Mouse (Mus musculus): ENCODE measurements at regions not wholly inside any gene's neighbourhood (a gene's known extent, or its start where the extent isn't known, plus 50 kb on each side); places are given as distances from the start of the nearest gene placed in this dataset.

- no peak for TF ChIP-seq GATA1 (IDR thresholded peaks at IDR 0.05; ENCODE audit: borderline replicate concordance, low read length)
- TF ChIP-seq FLI1 (IDR thresholded peaks at IDR 0.05; ENCODE audit: low read length) = no peak
Measured at GRCm38 (mm10) chr8:77980701-77981100, 232.4 kb upstream of the Ttc29 start.

All from megakaryocyte, embryonic 14.5 days (primary cell).